Mouse (Mus musculus) limb, embryonic 10.5 days (tissue): Measurements from ENCODE around the gene Gm36245. TPM values are rescaled to one million over a fixed set of nuclear protein-coding genes. Genes with fewer than 3 reads are reported as not detected.
"Not testable (repeated sequence)": the region's sequence is repeated elsewhere in the genome, so short reads cannot be mapped to it uniquely, and the experiment has no call there.

ENCODE experiments used
- DNase-seq: peaks from one replicate; pipeline ENCODE4 v3.0.0-alpha.2; 2017; ENCODE audit warnings: low spot score
- H3K27ac ChIP-seq: fragments of 300-500 bp; sonication (generic); 2 replicates; pipeline ENCODE4 v1.5.1; 2016; ENCODE audit warnings: mild to moderate bottlenecking
- H3K27me3 ChIP-seq: fragments of 300-500 bp; sonication (generic); 2 replicates; pipeline ENCODE4 v1.6.1; 2016; ENCODE audit warnings: low read depth, mild to moderate bottlenecking; ENCODE audit not compliant: poor library complexity, severe bottlenecking
- H3K36me3 ChIP-seq: fragments of 300-500 bp; sonication (generic); 2 replicates; pipeline ENCODE4 v1.6.1; 2016; ENCODE audit warnings: mild to moderate bottlenecking, moderate library complexity
- H3K4me1 ChIP-seq: fragments of 300-500 bp; sonication (generic); 2 replicates; pipeline ENCODE4 v1.6.1; 2016
- H3K4me3 ChIP-seq: fragments of 300-500 bp; sonication (generic); 2 replicates; pipeline ENCODE4 v1.5.1; 2016; ENCODE audit warnings: mild to moderate bottlenecking, moderate library complexity
- H3K9me3 ChIP-seq: fragments of 300-500 bp; sonication (generic); replicated peaks from 2 replicates; pipeline ENCODE4 v1.6.1; 2016; ENCODE audit warnings: mild to moderate bottlenecking
- WGBS: fragments of 180-500 bp; shearing (Covaris S2); methylation state at CpG from one replicate; pipeline ENCODE4 v1.1.7; 2016; 5-methylcytosine and 5-hydroxymethylcytosine counted together
- polyA plus RNA-seq: library from polyadenylated mRNA; unstranded; fragments of >200 nt; fragmentation: Nextera tagmentation; extraction: Ambion mirVana; gene quantifications from 2 replicates; pipeline ENCODE4 v1.2.1, GENCODE M21; 2016

Gm36245 gene
- polyA plus RNA-seq, 1 experiment from 2014 or later, result not detected

DNA sequence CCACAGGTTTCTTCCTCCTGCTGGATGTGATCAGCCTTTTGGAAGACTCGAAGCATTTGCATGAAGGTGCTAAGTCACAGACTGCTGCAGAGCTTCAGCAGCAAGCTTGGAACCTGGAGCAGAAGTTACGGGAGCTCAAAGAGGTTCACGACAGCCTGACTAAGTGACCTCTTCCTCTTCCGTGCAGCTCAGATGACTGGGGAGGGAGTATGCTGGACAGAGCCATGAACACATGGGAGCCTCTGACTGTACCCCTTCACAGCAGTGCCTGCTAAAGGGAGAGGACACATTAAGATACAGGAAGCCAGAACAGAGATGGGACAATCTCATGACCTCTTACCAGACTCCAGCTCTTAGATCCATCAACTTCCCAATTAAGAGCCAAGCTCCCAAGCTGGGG, 27.4 kb downstream of the Gm36245 start:
- H3K4me1 ChIP-seq, H3K9me3 ChIP-seq, H3K4me3 ChIP-seq, H3K36me3 ChIP-seq, H3K27me3 ChIP-seq, H3K27ac ChIP-seq, DNase-seq: not testable (repeated sequence)
- 76% methylated on average over 4 of the region's 4 CpGs for WGBS

GRCm38 (mm10) chr15:77628647-77629046, 29.6 kb downstream of the Gm36245 start:
- 63% methylated on average over 9 of the region's 9 CpGs for WGBS
- DNase-seq, result not testable (repeated sequence)

GRCm38 (mm10) chr15:77629822-77630221, 30.8 kb downstream of the Gm36245 start:
- H3K36me3 ChIP-seq, DNase-seq, H3K4me3 ChIP-seq, H3K9me3 ChIP-seq, H3K27ac ChIP-seq, H3K27me3 ChIP-seq, H3K4me1 ChIP-seq: not testable (repeated sequence)
- WGBS, result 76% methylated on average over 3 of the region's 3 CpGs

More at GRCm38 (mm10) chr15:77628647-77629046, 29.6 kb downstream of the Gm36245 start:
- H3K36me3 ChIP-seq, H3K9me3 ChIP-seq, H3K4me1 ChIP-seq, H3K27me3 ChIP-seq, H3K27ac ChIP-seq, H3K4me3 ChIP-seq: not testable (repeated sequence)

- H3K36me3 ChIP-seq, H3K4me1 ChIP-seq, H3K9me3 ChIP-seq, H3K27ac ChIP-seq, H3K4me3 ChIP-seq, H3K27me3 ChIP-seq, DNase-seq: not testable (repeated sequence)
- 74% methylated on average over 2 of the region's 2 CpGs for WGBS
Measured at GRCm38 (mm10) chr15:77643176-77643575, 44.1 kb downstream of the Gm36245 start, which contains the start of gene Apol11b. Apol11b (minus strand) TSS chr15:77643286.

DNA sequence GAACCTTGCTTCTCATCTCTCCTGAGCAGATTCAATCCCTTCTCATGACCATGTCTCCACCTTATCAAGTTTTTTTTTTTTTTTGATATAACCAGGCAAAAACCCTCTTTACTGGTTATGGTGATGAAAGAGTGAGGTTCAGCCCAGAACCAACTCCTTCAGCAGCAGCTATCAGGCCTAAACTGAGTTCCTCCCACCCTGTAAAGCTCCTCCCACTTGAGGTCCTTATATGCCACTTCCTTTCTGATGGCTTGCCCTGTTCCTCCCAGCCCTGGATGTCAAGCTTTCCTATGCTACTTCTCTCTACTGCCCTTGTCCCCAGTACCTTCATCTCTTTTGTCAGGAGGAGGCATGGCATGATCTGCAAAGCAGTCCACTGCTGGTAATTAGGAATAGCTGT, 52.1 kb downstream of the Gm36245 start:
- H3K27me3 ChIP-seq, H3K4me1 ChIP-seq, DNase-seq, H3K4me3 ChIP-seq, H3K36me3 ChIP-seq, H3K27ac ChIP-seq, H3K9me3 ChIP-seq: not testable (repeated sequence)

Other genes starting within 250 kb of the Gm36245 start
- not detected in 2 replicates for gene Apol7a, start 200.1 kb upstream of the Gm36245 start, polyA plus RNA-seq
- gene Apol9a, start 188.1 kb upstream of the Gm36245 start, polyA plus RNA-seq, result not detected in 2 replicates
- not detected in 2 replicates for gene Apol7b, start 151.8 kb upstream of the Gm36245 start, polyA plus RNA-seq
- gene Apol10a, start 122.2 kb upstream of the Gm36245 start, polyA plus RNA-seq, result not detected in 2 replicates
- gene Apol11a, start 91.0 kb upstream of the Gm36245 start, polyA plus RNA-seq, result not detected in 2 replicates
- gene Apol7c, start 65.9 kb upstream of the Gm36245 start, polyA plus RNA-seq, result not detected in 2 replicates
- not detected in 2 replicates for gene 1700025B11Rik, start 37.4 kb upstream of the Gm36245 start, polyA plus RNA-seq
- gene Apol10b, start 3.1 kb upstream of the Gm36245 start, polyA plus RNA-seq, result 0.14 TPM in 1 of 2 replicates, not detected in the other
- not detected in 2 replicates for gene Apol11b, start 44.0 kb downstream of the Gm36245 start, polyA plus RNA-seq
- gene Apol7e, start 99.6 kb downstream of the Gm36245 start, polyA plus RNA-seq, result not detected in 2 replicates
- not detected in 2 replicates for gene Apol9b, start 129.8 kb downstream of the Gm36245 start, polyA plus RNA-seq
- 0.20 TPM in 1 of 2 replicates, not detected in the other for gene Apol8, start 157.7 kb downstream of the Gm36245 start, polyA plus RNA-seq
- gene Myh9, start 242.9 kb downstream of the Gm36245 start, polyA plus RNA-seq, result 30.6 and 39.2 TPM in 2 replicates